Mouse (Mus musculus): Measurements from ENCODE around the gene Ercc6. TPM values are rescaled to one million over a fixed set of nuclear protein-coding genes. Genes with fewer than 3 reads are reported as not detected.

Gene Ercc6
- polyA plus RNA-seq, 1 experiment from 2014 or later: 10.3 TPM

DNA sequence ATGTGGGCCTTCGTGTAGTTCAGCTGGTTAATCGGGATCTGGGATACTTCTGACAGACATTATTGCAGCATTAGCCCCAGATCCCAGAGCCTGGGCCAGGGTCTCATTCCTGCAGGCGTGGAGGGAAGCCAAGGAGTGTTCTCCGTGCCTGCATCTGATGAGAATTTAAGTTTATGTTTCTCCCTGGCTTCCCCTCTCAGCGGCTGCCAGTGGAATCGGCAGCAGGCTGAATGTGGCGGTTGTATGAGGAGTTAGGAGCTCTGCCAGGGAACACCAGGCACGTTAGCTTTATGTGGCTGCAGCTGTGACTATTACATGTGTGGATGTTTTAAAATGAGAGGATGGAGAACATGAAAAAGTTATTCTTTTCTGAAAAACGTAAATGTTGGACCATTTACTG is 23.4 kb downstream of the Ercc6 start:
- ATAC-seq (replicated peaks; ENCODE audit: insufficient number of reproducible peaks, insufficient read depth, low FRiP score, low read depth): no peak
- Histone ChIP-seq H3K4me3 (no peak overlapping the region), H3K9me3 (replicated peaks) (no peaks in the 10 kb centered on the region), H3K9ac (no peak overlapping the region), H3K27me3 (no peaks in the 10 kb centered on the region), H3K4me1 (replicated peaks) (peaks cover 2% of the 10 kb centered on the region; the same call in 1 of the 2 replicates), H3K36me3 (peaks cover 12% of the 10 kb centered on the region), H3K4me2 (no peak overlapping the region), H3K27ac (no peak overlapping the region)
- WGBS: 55% methylated on average over 9 of the region's 9 CpGs

- ATAC-seq (replicated peaks; ENCODE audit: insufficient number of reproducible peaks, insufficient read depth, low FRiP score, low read depth): no peak
- Histone ChIP-seq H3K27me3 (no peaks in the 10 kb centered on the region), H3K9me3 (replicated peaks) (no peaks in the 10 kb centered on the region), H3K4me3 (no peak overlapping the region), H3K4me1 (replicated peaks) (peaks cover 2% of the 10 kb centered on the region; the same call in 1 of the 2 replicates), H3K27ac (no peak overlapping the region), H3K9ac (no peak overlapping the region), H3K4me2 (no peak overlapping the region), H3K36me3 (peaks cover 23% of the 10 kb centered on the region)
- 73% methylated on average over 1 of the region's 1 CpGs for WGBS
These were observed 24.8 kb downstream of the Ercc6 start for GRCm38 (mm10) chr14:32538115-32538514.

DNA sequence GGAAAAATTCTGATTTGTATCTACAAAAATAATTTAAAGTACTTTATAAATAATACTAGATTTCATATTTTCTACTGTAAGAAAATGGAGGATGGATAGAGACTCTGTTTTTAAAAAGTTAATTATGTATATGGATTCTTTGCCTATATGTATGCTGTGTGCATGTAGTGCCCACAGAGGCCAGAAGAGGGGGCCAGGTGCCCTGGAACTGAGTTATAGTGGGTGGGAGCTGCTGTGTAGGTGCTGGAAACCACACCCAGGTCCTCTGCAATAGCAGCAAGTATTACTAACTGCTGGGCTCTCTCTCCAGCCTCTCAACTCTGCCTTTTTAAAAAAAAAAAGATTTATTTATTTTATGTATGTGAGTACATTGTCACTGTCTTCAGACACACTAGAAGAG is 29.8 kb downstream of the Ercc6 start:
- H3K9ac ChIP-seq: no peak overlapping the region
- 0 out of 2 replicates have a peak, but pooled peaks cover 3% of the 10 kb centered on the region for H3K4me1 ChIP-seq (replicated peaks)
- no peak overlapping the region for H3K4me2 ChIP-seq
- H3K9me3 ChIP-seq (replicated peaks): no peaks in the 10 kb centered on the region
- ATAC-seq (replicated peaks; ENCODE audit: insufficient number of reproducible peaks, insufficient read depth, low FRiP score, low read depth): no peak
- H3K27ac ChIP-seq: no peak overlapping the region
- no peaks in the 10 kb centered on the region for H3K27me3 ChIP-seq
- no peak overlapping the region for H3K4me3 ChIP-seq
- peaks cover 26% of the 10 kb centered on the region for H3K36me3 ChIP-seq

DNA sequence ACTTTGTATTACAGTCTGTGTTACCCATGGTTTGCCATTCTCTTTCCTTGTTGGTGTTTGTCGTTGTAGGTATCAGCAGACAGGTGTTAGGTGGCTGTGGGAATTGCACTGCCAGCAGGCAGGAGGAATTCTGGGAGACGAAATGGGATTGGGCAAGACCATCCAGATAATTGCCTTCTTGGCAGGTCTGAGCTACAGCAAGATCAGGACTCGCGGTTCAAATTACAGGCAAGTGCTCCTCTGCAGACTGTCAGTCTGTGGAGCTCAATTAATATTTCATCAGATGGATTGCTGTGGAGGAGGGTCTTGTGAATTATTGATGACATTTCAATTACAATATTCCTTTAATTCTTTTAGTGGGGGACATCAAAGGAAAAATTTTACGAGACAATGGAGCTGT is 33.4 kb downstream of the Ercc6 start:
- WGBS: 77% methylated on average over 5 of the region's 5 CpGs
- ATAC-seq (replicated peaks; ENCODE audit: insufficient number of reproducible peaks, insufficient read depth, low FRiP score, low read depth): no peak
- no peaks in the 10 kb centered on the region for H3K27me3 ChIP-seq
- no peak overlapping the region for H3K9ac ChIP-seq
- H3K4me1 ChIP-seq (replicated peaks): 0 out of 2 replicates have a peak, but pooled peaks cover 3% of the 10 kb centered on the region
- H3K27ac ChIP-seq: no peak overlapping the region
- H3K9me3 ChIP-seq (replicated peaks): no peaks in the 10 kb centered on the region
- H3K4me3 ChIP-seq: no peak overlapping the region
- H3K4me2 ChIP-seq: no peak overlapping the region
- H3K36me3 ChIP-seq: peaks cover 26% of the 10 kb centered on the region

GRCm38 (mm10) chr14:32551854-32552253 is 38.5 kb downstream of the Ercc6 start:
- 70% methylated on average over 5 of the region's 5 CpGs for WGBS
- H3K4me1 ChIP-seq (replicated peaks): no peaks in the 10 kb centered on the region
- H3K4me2 ChIP-seq: no peak overlapping the region
- H3K4me3 ChIP-seq: no peak overlapping the region
- H3K36me3 ChIP-seq: peaks cover 13% of the 10 kb centered on the region
- no peak overlapping the region for H3K27ac ChIP-seq
- no peaks in the 10 kb centered on the region for H3K27me3 ChIP-seq
- ATAC-seq (replicated peaks; ENCODE audit: insufficient number of reproducible peaks, insufficient read depth, low FRiP score, low read depth): no peak
- no peak overlapping the region for H3K9ac ChIP-seq
- H3K9me3 ChIP-seq (replicated peaks): no peaks in the 10 kb centered on the region

GRCm38 (mm10) chr14:32553198-32553903 is 40.0 kb downstream of the Ercc6 start:
- H3K4me2 ChIP-seq: no peak overlapping the region
- H3K27ac ChIP-seq: no peak overlapping the region
- no peaks in the 10 kb centered on the region for H3K27me3 ChIP-seq
- no peaks in the 10 kb centered on the region for H3K9me3 ChIP-seq (replicated peaks)
- H3K36me3 ChIP-seq: peaks cover 13% of the 10 kb centered on the region
- no peak overlapping the region for H3K9ac ChIP-seq
- H3K4me1 ChIP-seq (replicated peaks): no peaks in the 10 kb centered on the region
- no peak overlapping the region for H3K4me3 ChIP-seq
- ATAC-seq (replicated peaks; ENCODE audit: insufficient number of reproducible peaks, insufficient read depth, low FRiP score, low read depth): no peak
- WGBS: 69% methylated on average over 10 of the region's 10 CpGs

- H3K27me3 ChIP-seq: no peaks in the 10 kb centered on the region
- no peak for ATAC-seq (replicated peaks; ENCODE audit: insufficient number of reproducible peaks, insufficient read depth, low FRiP score, low read depth)
- no peak overlapping the region for H3K9ac ChIP-seq
- H3K4me2 ChIP-seq: no peak overlapping the region
- no peaks in the 10 kb centered on the region for H3K4me1 ChIP-seq (replicated peaks)
- H3K27ac ChIP-seq: no peak overlapping the region
- no peaks in the 10 kb centered on the region for H3K9me3 ChIP-seq (replicated peaks)
- 82% methylated on average over 8 of the region's 8 CpGs for WGBS
- no peak overlapping the region for H3K4me3 ChIP-seq
- peaks cover 20% of the 10 kb centered on the region for H3K36me3 ChIP-seq
These were observed 41.7 kb downstream of the Ercc6 start for GRCm38 (mm10) chr14:32554860-32555526.

DNA sequence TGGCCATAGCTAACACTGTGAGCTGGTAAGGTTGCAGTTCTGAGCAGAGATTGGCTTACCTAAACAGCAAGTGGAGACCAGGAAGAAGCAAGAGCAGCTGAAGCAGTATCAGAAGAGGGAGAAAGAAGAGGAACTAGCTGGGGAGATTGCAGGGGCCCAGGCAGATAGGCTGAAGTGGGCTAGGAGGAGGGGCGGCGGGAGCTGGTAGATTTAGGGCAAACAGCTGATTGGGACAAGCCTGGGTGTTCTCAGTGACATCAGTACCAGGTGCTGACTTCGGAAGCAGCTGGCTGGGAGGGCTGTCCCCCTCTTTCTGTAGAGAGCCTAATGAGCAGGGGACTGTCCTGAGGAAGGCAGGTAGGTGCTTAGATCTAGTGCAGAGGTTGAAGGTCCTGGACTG is 48.1 kb downstream of the Ercc6 start:
- Histone ChIP-seq H3K27ac (no peak overlapping the region), H3K4me3 (no peak overlapping the region), H3K9ac (no peak overlapping the region), H3K9me3 (replicated peaks) (no peaks in the 10 kb centered on the region), H3K4me2 (no peak overlapping the region), H3K27me3 (no peaks in the 10 kb centered on the region), H3K36me3 (peaks cover 52% of the 10 kb centered on the region), H3K4me1 (replicated peaks) (no peaks in the 10 kb centered on the region)
- ATAC-seq (replicated peaks; ENCODE audit: insufficient number of reproducible peaks, insufficient read depth, low FRiP score, low read depth): no peak
- 90% methylated on average over 3 of the region's 3 CpGs for WGBS

- no peak for ATAC-seq (replicated peaks; ENCODE audit: insufficient number of reproducible peaks, insufficient read depth, low FRiP score, low read depth)
- H3K27ac ChIP-seq: no peak overlapping the region
- 93% methylated on average over 6 of the region's 6 CpGs for WGBS
- H3K4me2 ChIP-seq: no peak overlapping the region
- H3K9me3 ChIP-seq (replicated peaks): no peaks in the 10 kb centered on the region
- peaks cover 64% of the 10 kb centered on the region for H3K36me3 ChIP-seq
- no peak overlapping the region for H3K4me3 ChIP-seq
- H3K4me1 ChIP-seq (replicated peaks): no peaks in the 10 kb centered on the region
- no peaks in the 10 kb centered on the region for H3K27me3 ChIP-seq
- no peak overlapping the region for H3K9ac ChIP-seq
These were observed 50.3 kb downstream of the Ercc6 start for GRCm38 (mm10) chr14:32563661-32564060.

GRCm38 (mm10) chr14:32572519-32572918 is 59.2 kb downstream of the Ercc6 start:
- Histone ChIP-seq H3K9me3 (replicated peaks) (no peaks in the 10 kb centered on the region), H3K4me3 (no peak overlapping the region), H3K27ac (no peak overlapping the region), H3K4me2 (no peak overlapping the region), H3K27me3 (no peaks in the 10 kb centered on the region), H3K36me3 (peaks cover 56% of the 10 kb centered on the region), H3K4me1 (replicated peaks) (no peaks in the 10 kb centered on the region), H3K9ac (no peak overlapping the region)
- WGBS: 67% methylated on average over 8 of the region's 8 CpGs
- ATAC-seq (replicated peaks; ENCODE audit: insufficient number of reproducible peaks, insufficient read depth, low FRiP score, low read depth): no peak

GRCm38 (mm10) chr14:32578420-32578819 is 65.1 kb downstream of the Ercc6 start:
- 92% methylated on average over 2 of the region's 2 CpGs for WGBS
- no peak for ATAC-seq (replicated peaks; ENCODE audit: insufficient number of reproducible peaks, insufficient read depth, low FRiP score, low read depth)
- no peak overlapping the region for H3K9ac ChIP-seq
- H3K4me1 ChIP-seq (replicated peaks): no peaks in the 10 kb centered on the region
- H3K4me2 ChIP-seq: no peak overlapping the region
- H3K9me3 ChIP-seq (replicated peaks): no peaks in the 10 kb centered on the region
- H3K4me3 ChIP-seq: no peak overlapping the region
- H3K27ac ChIP-seq: no peak overlapping the region
- H3K36me3 ChIP-seq: peaks cover 26% of the 10 kb centered on the region
- H3K27me3 ChIP-seq: no peaks in the 10 kb centered on the region

GRCm38 (mm10) chr14:32583696-32584095 is 70.4 kb downstream of the Ercc6 start:
- ATAC-seq (replicated peaks; ENCODE audit: insufficient number of reproducible peaks, insufficient read depth, low FRiP score, low read depth): no peak
- no peak overlapping the region for H3K27ac ChIP-seq
- WGBS: 87% methylated on average over 9 of the region's 9 CpGs
- no peak overlapping the region for H3K9ac ChIP-seq
- H3K4me1 ChIP-seq (replicated peaks): no peaks in the 10 kb centered on the region
- H3K27me3 ChIP-seq: peaks cover 10% of the 10 kb centered on the region; the same call in 1 of the 2 replicates
- H3K4me3 ChIP-seq: no peak overlapping the region
- no peaks in the 10 kb centered on the region for H3K36me3 ChIP-seq
- no peaks in the 10 kb centered on the region for H3K9me3 ChIP-seq (replicated peaks)
- no peak overlapping the region for H3K4me2 ChIP-seq

Measured in heart, embryonic 15.5 days (tissue).